Mouse (Mus musculus) heart, adult 10 weeks (tissue): Measurements from ENCODE around the gene Gimap3. TPM values are rescaled to one million over a fixed set of nuclear protein-coding genes. Genes with fewer than 3 reads are reported as not detected.

ENCODE experiments used
- polyA plus RNA-seq: library from polyadenylated mRNA; stranded (reverse); fragments of 350-450 nt; fragmentation: Illumina TruSeq; extraction: RNeasy Lipid Tissue Mini Kit (QIAGEN cat#74804); gene quantifications from one replicate; pipeline ENCODE4 v1.2.3, GENCODE M21; 2014; ENCODE audit warnings: low read depth, low replicate concordance

Gimap3 gene
- polyA plus RNA-seq = 0.71 TPM

DNA sequence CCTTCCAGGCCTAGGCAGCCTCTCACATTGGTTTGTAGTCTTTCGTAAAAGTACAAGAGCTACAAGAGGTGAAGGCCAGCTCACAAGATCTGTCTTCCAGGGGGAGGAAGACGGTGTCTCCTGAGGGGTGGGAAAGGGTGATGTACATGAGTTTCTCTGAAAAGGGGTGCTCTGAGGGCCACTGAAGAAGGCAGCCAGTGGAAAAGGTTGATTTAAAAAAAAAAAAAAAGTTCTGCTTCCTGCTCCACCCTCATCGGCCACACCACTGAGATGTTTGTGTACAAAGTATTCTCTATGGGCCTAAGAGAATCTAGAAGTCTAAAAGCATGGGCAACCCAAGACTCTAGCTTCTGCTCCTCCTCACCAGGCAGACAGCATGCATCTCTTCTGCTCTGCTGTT is at the start of gene Gimap3:
TSS of gene Gimap3 (minus strand) at position 156 of the 400 bp plus-strand sequence.

GRCm38 (mm10) chr6:48745959-48746889 is 24.4 kb downstream of the Gimap3 start, which contains the start of gene Gimap5:
Gimap5 (plus strand) TSS chr6:48746197.

GRCm38 (mm10) chr6:48738961-48739779 is 31.5 kb downstream of the Gimap3 start, which contains the start of gene Gimap1:
Gimap1 (plus strand) TSS chr6:48739054.

GRCm38 (mm10) chr6:48718455-48718854 is 52.2 kb downstream of the Gimap3 start, which contains the start of the genes Gm28053 and Gimap7:
Gm28053 (plus strand) TSS chr6:48718607.
Gimap7 (plus strand) TSS chr6:48718621.

Other genes starting within 250 kb of the Gimap3 start
- 17.0 TPM for gene Atp6v0e2, start 233.2 kb downstream of the Gimap3 start, polyA plus RNA-seq
- 15.5 TPM for gene Lrrc61, start 216.1 kb downstream of the Gimap3 start, polyA plus RNA-seq
- 115 TPM for gene Rarres2, start 198.1 kb downstream of the Gimap3 start, polyA plus RNA-seq
- not detected for gene Gm45021, start 181.2 kb downstream of the Gimap3 start, polyA plus RNA-seq
- gene Repin1, start 177.0 kb downstream of the Gimap3 start, polyA plus RNA-seq = 20.4 TPM
- gene Gm44965, start 176.9 kb downstream of the Gimap3 start, polyA plus RNA-seq = not detected
- gene Zfp775, start 168.8 kb downstream of the Gimap3 start, polyA plus RNA-seq = 8.5 TPM
- gene AI854703, start 144.1 kb downstream of the Gimap3 start, polyA plus RNA-seq = 0.60 TPM
- 10.2 TPM for gene Gimap8, start 123.6 kb downstream of the Gimap3 start, polyA plus RNA-seq
- 6.1 TPM for gene Gimap9, start 94.7 kb downstream of the Gimap3 start, polyA plus RNA-seq
- 36.6 TPM for gene Gimap4, start 86.3 kb downstream of the Gimap3 start, polyA plus RNA-seq
- gene Gimap6, start 62.6 kb downstream of the Gimap3 start, polyA plus RNA-seq = 49.6 TPM
- gene Gm28053, start 52.2 kb downstream of the Gimap3 start, polyA plus RNA-seq = not detected
- not detected for gene Gimap7, start 52.2 kb downstream of the Gimap3 start, polyA plus RNA-seq
- 9.0 TPM for gene Gimap1, start 31.8 kb downstream of the Gimap3 start, polyA plus RNA-seq
- 5.2 TPM for gene Gimap5, start 24.7 kb downstream of the Gimap3 start, polyA plus RNA-seq
- gene Tmem176a, start 70.1 kb upstream of the Gimap3 start, polyA plus RNA-seq = 28.1 TPM
- 56.5 TPM for gene Tmem176b, start 70.6 kb upstream of the Gimap3 start, polyA plus RNA-seq
- gene Aoc1, start 102.0 kb upstream of the Gimap3 start, polyA plus RNA-seq = not detected
- gene 1600015I10Rik, start 159.0 kb upstream of the Gimap3 start, polyA plus RNA-seq = not detected
- gene Doxl2, start 204.1 kb upstream of the Gimap3 start, polyA plus RNA-seq = not detected
- gene Svs1, start 216.0 kb upstream of the Gimap3 start, polyA plus RNA-seq = not detected